Mouse (Mus musculus) urinary bladder, postnatal 36 days (tissue): ENCODE data around the gene 9130213A22Rik.
A peak's percentile ranks its signal among the peaks of the same experiment; 100 is the strongest.
"Not testable (repeated sequence)": the region's sequence is repeated elsewhere in the genome, so short reads cannot be mapped to it uniquely, and the experiment has no call there.

Experiments
- DNase-seq, 2 experiments: peaks; one replicate each; pipeline ENCODE4 v3.0.0; 2022; ENCODE audit warnings: low spot score in 2 of 2, mixed read lengths in 1 of 2

Gene 9130213A22Rik

GRCm38 (mm10) chr11:69093856-69094255, 28.5 kb downstream of the 9130213A22Rik start:
- DNase-seq, result not testable (repeated sequence)

- DNase-seq, result no peak
Observed at GRCm38 (mm10) chr11:69092871-69093270, 29.5 kb downstream of the 9130213A22Rik start.

- DNase-seq, result peak; percentile 83 to 89
Observed at GRCm38 (mm10) chr11:69092386-69092751, 30.0 kb downstream of the 9130213A22Rik start.

- DNase-seq, result no peak
Observed at GRCm38 (mm10) chr11:69091566-69092385, 30.6 kb downstream of the 9130213A22Rik start.

GRCm38 (mm10) chr11:69090367-69090766, 32.0 kb downstream of the 9130213A22Rik start:
- no peak for DNase-seq

- DNase-seq, result no peak
Observed at GRCm38 (mm10) chr11:69089616-69090290, 32.6 kb downstream of the 9130213A22Rik start.

DNA sequence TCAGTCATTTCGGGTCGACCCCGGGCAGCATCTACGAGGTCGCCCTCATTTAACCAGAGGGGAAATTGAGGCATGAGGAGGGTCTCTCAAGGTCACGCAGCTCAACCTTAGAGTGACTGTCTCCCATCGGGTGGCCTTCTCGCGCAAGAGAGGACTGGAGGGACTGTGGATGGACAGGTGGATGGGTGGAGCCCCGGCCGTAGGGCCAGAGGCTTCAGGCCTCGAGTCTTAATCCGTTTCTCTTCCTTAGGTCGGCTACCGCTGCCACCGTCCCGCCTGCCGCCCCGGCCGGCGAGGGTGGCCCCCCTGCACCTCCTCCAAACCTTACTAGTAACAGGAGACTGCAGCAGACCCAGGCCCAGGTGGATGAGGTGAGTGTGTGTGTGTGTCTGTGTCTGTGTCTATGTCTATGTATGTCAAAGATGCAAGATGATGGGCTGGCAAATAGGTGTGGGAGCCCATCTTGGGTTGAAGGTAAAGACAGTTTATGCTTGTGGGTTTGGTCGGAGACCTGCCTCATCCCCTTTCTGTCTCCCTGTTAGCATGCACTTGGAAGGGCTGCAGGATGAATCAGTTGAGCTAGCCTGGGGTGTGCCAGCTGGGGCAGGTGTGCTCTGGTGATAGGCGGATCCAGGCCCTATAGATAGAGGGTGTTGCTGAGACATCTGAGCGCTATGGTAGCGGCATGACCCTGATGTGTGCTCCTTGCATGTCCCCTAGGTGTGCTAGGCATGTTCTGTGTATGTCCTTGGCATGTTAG, 33.4 kb downstream of the 9130213A22Rik start:
- DNase-seq, result no peak

DNA sequence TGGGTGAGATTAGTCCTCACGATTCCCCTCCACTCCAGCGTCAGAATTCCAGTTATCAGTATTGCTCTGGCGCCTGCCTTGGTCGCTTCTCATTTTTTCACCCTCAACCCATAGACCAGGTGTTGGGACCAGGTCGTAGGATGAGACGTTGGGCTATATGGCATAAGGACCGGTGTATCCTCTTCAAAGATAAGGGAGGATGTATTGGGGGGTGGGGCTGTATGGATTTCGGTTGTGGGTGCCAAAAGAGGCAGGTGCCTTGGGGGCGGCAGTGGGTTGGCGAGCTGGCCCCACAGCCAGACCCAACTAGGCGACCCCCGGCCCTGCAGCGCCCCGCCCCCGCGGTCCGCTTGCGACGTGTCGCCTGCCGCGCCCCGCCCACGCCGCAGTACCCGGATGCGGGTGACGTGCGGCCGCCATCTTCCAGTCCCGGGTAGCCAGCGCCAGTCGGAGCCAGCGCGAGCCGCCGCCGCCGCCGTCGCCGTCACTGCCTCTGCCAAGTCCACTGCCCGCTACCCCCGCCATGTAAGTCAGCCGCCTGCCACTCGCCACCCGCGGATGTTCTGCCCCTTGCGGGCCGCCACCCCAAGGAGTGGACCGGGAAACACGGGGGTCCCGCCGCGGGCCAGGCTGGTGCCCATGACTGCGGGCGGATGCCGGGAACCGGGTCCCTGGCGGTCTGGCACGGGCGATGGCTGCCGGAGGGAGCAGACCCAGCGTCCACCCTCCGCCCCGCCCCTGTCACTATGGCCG, 34.1 kb downstream of the 9130213A22Rik start, which contains the start of gene Vamp2:
TSS of gene Vamp2 (plus strand) at position 388 of the 753 bp plus-strand sequence.
- peak; percentile 86 to 87 for DNase-seq

DNA sequence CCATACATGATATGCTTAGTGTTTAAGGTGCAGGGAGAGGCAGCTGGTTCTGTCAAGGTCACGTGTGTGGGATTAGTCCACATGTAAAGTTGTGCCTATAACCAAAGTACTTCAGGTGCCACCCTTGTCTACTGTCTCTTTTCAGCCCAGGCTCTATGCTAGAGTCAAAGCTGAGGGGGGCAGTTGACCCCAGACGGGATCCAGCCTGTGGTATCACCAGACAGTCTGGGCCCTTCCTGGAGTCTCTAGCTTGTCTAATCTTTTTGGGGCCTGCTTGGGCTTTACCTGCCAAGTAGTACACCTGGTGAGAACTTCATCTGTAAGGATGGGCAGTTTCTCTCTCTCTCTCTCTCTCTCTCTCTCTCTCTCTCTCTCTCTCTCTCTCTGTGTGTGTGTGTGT, 34.8 kb downstream of the 9130213A22Rik start:
- DNase-seq, result no peak

DNA sequence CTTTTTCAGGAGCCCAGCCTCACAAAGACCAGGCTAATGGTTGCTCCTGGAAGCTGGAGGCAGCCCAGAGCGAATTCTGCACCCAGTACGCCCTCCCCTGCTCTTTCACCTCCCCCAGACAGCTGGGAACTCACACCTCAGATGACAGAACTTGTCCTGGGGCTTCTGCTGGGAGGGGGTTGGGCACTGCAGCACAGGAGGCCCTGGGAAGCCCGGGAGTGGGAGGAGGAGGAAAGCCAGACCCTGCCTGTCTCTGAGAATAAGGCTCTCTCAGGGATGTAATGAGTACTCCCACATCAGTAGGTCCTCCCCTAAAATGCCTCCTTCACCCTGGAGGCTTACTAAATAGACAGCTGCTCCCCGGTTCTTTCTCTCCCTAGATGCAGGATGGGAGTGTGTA, 35.3 kb downstream of the 9130213A22Rik start:
- DNase-seq, result no peak

- DNase-seq, result no peak
Observed at GRCm38 (mm10) chr11:69086390-69086789, 36.0 kb downstream of the 9130213A22Rik start.

DNA sequence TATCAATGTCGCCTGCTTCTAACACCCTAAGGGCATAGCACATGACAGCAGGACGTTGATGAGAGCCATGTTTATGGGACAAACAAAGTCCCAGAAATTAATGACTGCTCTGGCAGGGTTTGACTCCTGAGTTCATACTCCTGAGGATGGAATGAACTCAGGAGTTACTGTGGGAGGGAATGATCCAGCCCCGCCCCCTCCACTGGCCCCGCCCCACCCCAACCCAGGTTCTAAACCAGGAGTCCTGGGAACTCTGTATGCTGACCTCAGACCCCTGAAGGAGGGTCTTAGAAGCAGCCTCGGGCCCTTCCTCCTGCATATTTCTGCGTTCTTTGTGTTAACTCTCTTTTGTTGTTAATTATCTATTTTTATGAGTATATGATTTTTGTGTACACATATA, 36.8 kb downstream of the 9130213A22Rik start:
- no peak for DNase-seq

DNA sequence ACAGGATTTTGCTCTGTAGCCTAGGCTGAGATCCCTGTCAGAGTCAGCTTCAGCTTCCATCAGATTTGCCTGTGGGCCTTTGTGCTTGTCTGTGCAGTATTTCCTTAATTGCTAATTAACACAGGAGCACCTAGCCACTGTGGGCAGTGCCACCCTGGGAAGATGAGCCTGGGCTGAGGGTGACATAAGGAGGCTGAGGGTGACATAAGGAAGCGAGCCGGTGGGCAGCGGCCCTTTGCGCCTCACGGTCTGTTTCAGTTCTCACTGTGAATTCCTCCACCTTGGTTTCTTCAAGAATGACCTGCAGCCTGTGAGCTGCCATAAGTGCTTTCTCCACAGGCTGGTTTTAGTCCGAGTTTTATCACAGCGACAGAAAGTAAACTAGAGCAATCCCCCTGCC, 40.8 kb downstream of the 9130213A22Rik start:
- DNase-seq, result no peak

- no peak for DNase-seq
Observed at GRCm38 (mm10) chr11:69080855-69081222, 41.5 kb downstream of the 9130213A22Rik start.

- no peak for DNase-seq
Observed at GRCm38 (mm10) chr11:69080102-69080854, 42.1 kb downstream of the 9130213A22Rik start.

DNA sequence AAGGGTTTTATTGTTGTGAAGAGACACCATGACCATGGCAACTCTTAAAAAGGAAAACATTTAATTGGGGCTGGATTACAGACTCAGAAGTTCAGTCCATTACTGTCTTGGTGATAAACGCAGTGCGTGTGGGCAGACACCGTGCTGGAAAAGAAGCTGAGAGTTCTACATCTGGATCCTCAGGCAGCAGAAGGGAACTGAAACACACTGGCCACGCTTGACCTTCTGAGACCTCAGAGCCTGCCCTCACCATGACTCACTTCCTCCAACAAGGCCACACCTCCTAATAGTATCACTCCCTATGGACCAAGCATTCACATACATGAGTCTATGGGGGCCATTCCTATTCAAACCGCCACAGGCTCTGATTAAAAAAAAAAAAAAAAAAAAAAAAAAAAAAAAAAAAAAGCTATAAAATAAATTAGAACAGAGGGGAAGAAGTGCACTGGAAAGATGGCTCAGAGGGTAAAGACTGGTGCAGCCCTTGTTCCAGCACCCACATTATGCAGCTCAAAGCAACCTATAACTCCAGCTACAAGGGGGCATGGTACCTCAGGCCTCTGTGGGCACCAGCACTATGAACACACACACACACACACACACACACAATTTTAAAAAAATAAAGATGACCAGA, 43.5 kb downstream of the 9130213A22Rik start:
- DNase-seq, result no peak

GRCm38 (mm10) chr11:69078041-69078440, 44.3 kb downstream of the 9130213A22Rik start:
- no peak for DNase-seq

GRCm38 (mm10) chr11:69077316-69077715, 45.1 kb downstream of the 9130213A22Rik start:
- DNase-seq, result no peak

DNA sequence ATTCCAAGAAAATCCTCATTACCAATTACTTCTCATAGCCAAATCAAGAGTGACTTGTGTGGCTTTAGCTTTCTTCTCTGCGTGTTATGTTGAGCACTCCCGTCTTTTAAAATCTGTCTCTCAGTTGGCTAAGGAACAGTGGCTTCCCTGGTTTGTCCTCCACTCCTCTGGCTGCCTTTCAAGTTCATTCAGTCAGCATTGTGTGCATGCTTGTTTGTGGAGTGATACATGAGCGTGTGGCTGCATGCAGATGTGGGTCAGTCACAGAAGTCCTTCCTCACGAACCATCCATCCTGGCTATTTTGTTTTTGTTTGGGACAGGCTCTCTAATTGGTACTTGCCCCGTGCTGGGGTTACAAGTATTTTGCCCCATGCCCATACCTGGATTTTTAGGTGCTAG, 45.8 kb downstream of the 9130213A22Rik start:
- no peak for DNase-seq

DNA sequence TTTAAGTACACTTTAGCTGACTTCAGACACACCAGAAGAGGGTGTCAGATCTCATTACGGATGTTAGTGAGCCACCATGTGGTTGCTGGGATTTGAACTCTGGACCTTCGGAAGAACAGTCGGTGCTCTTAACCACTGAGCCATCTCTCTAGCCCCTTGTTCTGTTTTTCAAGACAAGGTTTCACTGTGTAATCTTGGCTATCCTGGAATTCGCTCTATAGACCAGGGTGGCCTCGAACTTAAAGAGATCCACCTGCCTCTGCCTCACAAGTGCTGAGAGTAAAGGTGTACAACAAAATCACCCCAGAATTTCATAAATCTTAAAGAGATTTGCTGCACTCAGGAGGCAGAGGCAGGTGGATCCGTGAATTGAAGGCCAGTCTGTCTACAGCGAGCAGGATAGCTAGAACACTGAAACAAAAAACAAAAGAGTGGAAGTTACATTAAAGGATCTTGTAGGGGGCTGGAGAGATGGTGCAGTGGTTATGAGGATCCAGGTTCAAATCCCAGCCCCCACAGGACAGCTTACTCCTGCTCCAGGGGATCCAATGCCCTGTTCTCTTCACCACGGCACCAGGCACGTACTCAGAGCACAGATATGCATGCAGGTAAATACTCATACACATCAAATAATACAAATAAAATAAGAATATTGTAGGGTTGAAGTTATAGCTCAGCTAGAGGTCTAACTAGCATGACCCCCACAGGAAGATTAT, 46.5 kb downstream of the 9130213A22Rik start:
- DNase-seq, result no peak
